Mouse (Mus musculus): Measurements from ENCODE around the gene Megf8. TPM values are rescaled to one million over a fixed set of nuclear protein-coding genes. Genes with fewer than 3 reads are reported as not detected.

Megf8 gene
- polyA plus RNA-seq, 1 experiment from 2014 or later = 22.3 TPM

GRCm38 (mm10) chr7:25290911-25291310, 26.1 kb upstream of the Megf8 start:
- Histone ChIP-seq H3K9me3 (no peaks in the 10 kb centered on the region), H3K9ac (replicated peaks) (peak overlapping the region; percentile 7; the same call in 1 of the 2 replicates), H3K27me3 (no peaks in the 10 kb centered on the region), H3K4me1 (peaks cover 26% of the 10 kb centered on the region), H3K36me3 (peaks cover 98% of the 10 kb centered on the region), H3K27ac (replicated peaks) (peak overlapping the region; percentile 48; the same call in 1 of the 2 replicates), H3K4me2 (replicated peaks) (no peak overlapping the region), H3K4me3 (no peak overlapping the region)
- 67% methylated on average over 2 of the region's 2 CpGs for WGBS
- 0 out of 2 replicates have a peak, but pooled peaks have one; percentile 14 for ATAC-seq (replicated peaks)

GRCm38 (mm10) chr7:25292107-25292506, 24.9 kb upstream of the Megf8 start:
- Histone ChIP-seq H3K4me1 (peaks cover 37% of the 10 kb centered on the region), H3K4me3 (no peak overlapping the region), H3K4me2 (replicated peaks) (no peak overlapping the region), H3K27me3 (no peaks in the 10 kb centered on the region), H3K27ac (replicated peaks) (no peak overlapping the region), H3K9me3 (no peaks in the 10 kb centered on the region), H3K36me3 (peaks cover 86% of the 10 kb centered on the region), H3K9ac (replicated peaks) (no peak overlapping the region)
- no peak for ATAC-seq (replicated peaks)
- WGBS = 66% methylated on average over 7 of the region's 7 CpGs

GRCm38 (mm10) chr7:25293191-25293739, 23.7 kb upstream of the Megf8 start:
- ATAC-seq (replicated peaks) = no peak
- Histone ChIP-seq H3K27me3 (no peaks in the 10 kb centered on the region), H3K9ac (replicated peaks) (no peak overlapping the region), H3K9me3 (no peaks in the 10 kb centered on the region), H3K4me3 (no peak overlapping the region), H3K4me1 (peaks cover 41% of the 10 kb centered on the region), H3K4me2 (replicated peaks) (no peak overlapping the region), H3K36me3 (peaks cover 75% of the 10 kb centered on the region), H3K27ac (replicated peaks) (peak overlapping the region; percentile 37; the same call in 1 of the 2 replicates)
- 83% methylated on average over 10 of the region's 10 CpGs for WGBS

- no peak overlapping the region for H3K9ac ChIP-seq (replicated peaks)
- peaks cover 63% of the 10 kb centered on the region for H3K36me3 ChIP-seq
- H3K4me3 ChIP-seq = no peak overlapping the region
- no peak overlapping the region for H3K4me2 ChIP-seq (replicated peaks)
- ATAC-seq (replicated peaks) = no peak
- peaks cover 46% of the 10 kb centered on the region for H3K4me1 ChIP-seq
- 90% methylated on average over 4 of the region's 4 CpGs for WGBS
- no peaks in the 10 kb centered on the region for H3K9me3 ChIP-seq
- no peak overlapping the region; the same call in 1 of the 2 replicates for H3K27ac ChIP-seq (replicated peaks)
- no peaks in the 10 kb centered on the region for H3K27me3 ChIP-seq
These were observed 22.5 kb upstream of the Megf8 start for GRCm38 (mm10) chr7:25294495-25294894.

- H3K36me3 ChIP-seq = peaks cover 56% of the 10 kb centered on the region
- no peak overlapping the region; the same call in 1 of the 2 replicates for H3K27ac ChIP-seq (replicated peaks)
- ATAC-seq (replicated peaks) = no peak
- H3K4me3 ChIP-seq = no peak overlapping the region
- H3K4me2 ChIP-seq (replicated peaks) = no peak overlapping the region
- H3K9me3 ChIP-seq = no peaks in the 10 kb centered on the region
- no peaks in the 10 kb centered on the region for H3K27me3 ChIP-seq
- H3K9ac ChIP-seq (replicated peaks) = 0 out of 2 replicates have a peak overlapping the region, but pooled peaks have one; percentile 7
- peaks cover 46% of the 10 kb centered on the region for H3K4me1 ChIP-seq
- 84% methylated on average over 12 of the region's 12 CpGs for WGBS
These were observed 21.8 kb upstream of the Megf8 start for GRCm38 (mm10) chr7:25294960-25295722.

GRCm38 (mm10) chr7:25296945-25297453, 20.0 kb upstream of the Megf8 start:
- Histone ChIP-seq H3K4me3 (peak overlapping the region; percentile 58), H3K9ac (replicated peaks) (peak overlapping the region; percentile 87), H3K27ac (replicated peaks) (peak overlapping the region; percentile 95), H3K27me3 (no peaks in the 10 kb centered on the region), H3K4me1 (peaks cover 34% of the 10 kb centered on the region), H3K4me2 (replicated peaks) (peak overlapping the region; percentile 63), H3K9me3 (no peaks in the 10 kb centered on the region), H3K36me3 (peaks cover 38% of the 10 kb centered on the region)
- under 1% methylated on average over 21 of the region's 21 CpGs for WGBS
- peak; percentile 41 for ATAC-seq (replicated peaks)

- H3K27ac ChIP-seq (replicated peaks) = peak within 1 kb of the TSS; percentile 95
- WGBS = under 1% methylated on average over 52 of the region's 52 CpGs
- peaks cover 31% of the 10 kb centered on the region for H3K36me3 ChIP-seq
- peak within 1 kb of the TSS; percentile 63 for H3K4me2 ChIP-seq (replicated peaks)
- no peaks in the 10 kb centered on the region for H3K27me3 ChIP-seq
- H3K9ac ChIP-seq (replicated peaks) = peak within 1 kb of the TSS; percentile 87
- peaks cover 31% of the 10 kb centered on the region for H3K4me1 ChIP-seq
- H3K9me3 ChIP-seq = no peaks in the 10 kb centered on the region
- H3K4me3 ChIP-seq = peak within 1 kb of the TSS; percentile 58
- peak; percentile 93 for ATAC-seq (replicated peaks)
These were observed 19.3 kb upstream of the Megf8 start, which contains the start of gene Pafah1b3 for GRCm38 (mm10) chr7:25297454-25298325. TSS of gene Pafah1b3 (minus strand) at chr7:25297986.

GRCm38 (mm10) chr7:25301063-25301462, 15.9 kb upstream of the Megf8 start, which contains the start of gene Prr19:
TSS of gene Prr19 (plus strand) at chr7:25301411.
- Histone ChIP-seq H3K4me1 (peaks cover 27% of the 10 kb centered on the region), H3K36me3 (no peaks in the 10 kb centered on the region), H3K27ac (replicated peaks) (no peak within 1 kb of the TSS), H3K9ac (replicated peaks) (no peak within 1 kb of the TSS), H3K4me2 (replicated peaks) (no peak within 1 kb of the TSS), H3K27me3 (no peaks in the 10 kb centered on the region), H3K4me3 (no peak within 1 kb of the TSS), H3K9me3 (no peaks in the 10 kb centered on the region)
- ATAC-seq (replicated peaks) = no peak
- WGBS = 65% methylated on average over 19 of the region's 19 CpGs

- no peak for ATAC-seq (replicated peaks)
- WGBS = 78% methylated on average over 9 of the region's 9 CpGs
- no peak overlapping the region for H3K27ac ChIP-seq (replicated peaks)
- H3K9ac ChIP-seq (replicated peaks) = no peak overlapping the region
- no peaks in the 10 kb centered on the region for H3K36me3 ChIP-seq
- H3K4me2 ChIP-seq (replicated peaks) = no peak overlapping the region
- no peak overlapping the region for H3K4me3 ChIP-seq
- H3K9me3 ChIP-seq = no peaks in the 10 kb centered on the region
- peaks cover 19% of the 10 kb centered on the region for H3K4me1 ChIP-seq
- H3K27me3 ChIP-seq = no peaks in the 10 kb centered on the region
These were observed 13.8 kb upstream of the Megf8 start for GRCm38 (mm10) chr7:25303003-25303684.

GRCm38 (mm10) chr7:25303685-25304006, 13.3 kb upstream of the Megf8 start:
- 84% methylated on average over 3 of the region's 3 CpGs for WGBS
- H3K4me1 ChIP-seq = peaks cover 14% of the 10 kb centered on the region
- no peak overlapping the region for H3K27ac ChIP-seq (replicated peaks)
- H3K36me3 ChIP-seq = no peaks in the 10 kb centered on the region
- H3K9me3 ChIP-seq = no peaks in the 10 kb centered on the region
- H3K9ac ChIP-seq (replicated peaks) = no peak overlapping the region
- no peak overlapping the region for H3K4me2 ChIP-seq (replicated peaks)
- no peak for ATAC-seq (replicated peaks)
- no peak overlapping the region for H3K4me3 ChIP-seq
- no peaks in the 10 kb centered on the region for H3K27me3 ChIP-seq

- ATAC-seq (replicated peaks) = 0 out of 2 replicates have a peak, but pooled peaks have one; percentile 5
- H3K9me3 ChIP-seq = no peaks in the 10 kb centered on the region
- peak overlapping the region; percentile 87 for H3K9ac ChIP-seq (replicated peaks)
- 0% methylated on average over 2 of the region's 2 CpGs for WGBS
- no peaks in the 10 kb centered on the region for H3K27me3 ChIP-seq
- peak overlapping the region; percentile 82; the same call in 1 of the 2 replicates for H3K27ac ChIP-seq (replicated peaks)
- peaks cover 12% of the 10 kb centered on the region for H3K4me1 ChIP-seq
- no peaks in the 10 kb centered on the region for H3K36me3 ChIP-seq
- H3K4me3 ChIP-seq = peak overlapping the region; percentile 81
- H3K4me2 ChIP-seq (replicated peaks) = peak overlapping the region; percentile 91
These were observed 11.5 kb upstream of the Megf8 start for GRCm38 (mm10) chr7:25305481-25305880.
